Mouse (Mus musculus) neural tube, embryonic 11.5 days (tissue): ENCODE results near the gene Kcnh1. TPM values are rescaled to one million over a fixed set of nuclear protein-coding genes. Genes with fewer than 3 reads are reported as not detected.
A peak's percentile ranks its signal among the peaks of the same experiment; 100 is the strongest.

Source experiments
- ATAC-seq: fragments of 200-750 bp; cut with Nextera tagmentation; 2 replicates; pipeline ENCODE4 v1.8.0; 2017; ENCODE audit warnings: moderate number of reproducible peaks, mild to moderate bottlenecking, moderate TSS enrichment, moderate library complexity; ENCODE audit not compliant: insufficient read depth, low FRiP score, low TSS enrichment
- DNase-seq: peaks from one replicate; pipeline ENCODE4 v3.0.0-alpha.2; 2015; ENCODE audit warnings: low spot score
- H3K27ac ChIP-seq: fragments of 300-500 bp; sonication (generic); 2 replicates; pipeline ENCODE4 v1.5.1; 2014; ENCODE audit warnings: low read depth, mild to moderate bottlenecking, low read length
- H3K27me3 ChIP-seq: fragments of 300-500 bp; sonication (generic); 2 replicates; pipeline ENCODE4 v1.6.1; 2014; ENCODE audit warnings: mild to moderate bottlenecking, low read length, mixed read lengths; ENCODE audit not compliant: control insufficient read depth, insufficient read depth
- H3K36me3 ChIP-seq: fragments of 300-500 bp; sonication (generic); 2 replicates; pipeline ENCODE4 v1.6.1; 2014; ENCODE audit warnings: mild to moderate bottlenecking, low read length, moderate library complexity, mixed read lengths; ENCODE audit not compliant: control insufficient read depth, insufficient read depth
- H3K4me1 ChIP-seq: fragments of 300-500 bp; sonication (generic); 2 replicates; pipeline ENCODE4 v1.6.1; 2014; ENCODE audit warnings: low read length, mixed read lengths; ENCODE audit not compliant: control insufficient read depth, insufficient read depth
- H3K4me2 ChIP-seq: fragments of 300-500 bp; sonication (generic); 2 replicates; pipeline ENCODE4 v1.6.1; 2014; ENCODE audit warnings: low read depth, mild to moderate bottlenecking, moderate library complexity
- H3K4me3 ChIP-seq: fragments of 300-500 bp; sonication (generic); 2 replicates; pipeline ENCODE4 v1.5.1; 2014; ENCODE audit warnings: low read depth, low read length
- H3K9ac ChIP-seq: fragments of 300-500 bp; sonication (generic); 2 replicates; pipeline ENCODE4 v1.6.1; 2014; ENCODE audit warnings: mild to moderate bottlenecking, low read length
- H3K9me3 ChIP-seq: fragments of 300-500 bp; sonication (generic); 2 replicates; pipeline ENCODE4 v1.6.1; 2016; ENCODE audit warnings: low read length; ENCODE audit not compliant: control insufficient read depth
- WGBS: fragments of 180-500 bp; shearing (Covaris S2); extraction: QIAGEN DNeasy Blood & Tissue Kit; methylation state at CpG from one replicate; pipeline ENCODE4 v1.1.7; 2014; 5-methylcytosine and 5-hydroxymethylcytosine counted together
- polyA plus RNA-seq: library from polyadenylated mRNA; unstranded; fragments of >200 nt; fragmentation: Nextera tagmentation; extraction: Ambion mirVana; gene quantifications from 2 replicates; pipeline ENCODE4 v1.2.1, GENCODE M21; 2014

The Kcnh1 gene
- polyA plus RNA-seq, 1 experiment from 2014 or later = 1.0 TPM

DNA sequence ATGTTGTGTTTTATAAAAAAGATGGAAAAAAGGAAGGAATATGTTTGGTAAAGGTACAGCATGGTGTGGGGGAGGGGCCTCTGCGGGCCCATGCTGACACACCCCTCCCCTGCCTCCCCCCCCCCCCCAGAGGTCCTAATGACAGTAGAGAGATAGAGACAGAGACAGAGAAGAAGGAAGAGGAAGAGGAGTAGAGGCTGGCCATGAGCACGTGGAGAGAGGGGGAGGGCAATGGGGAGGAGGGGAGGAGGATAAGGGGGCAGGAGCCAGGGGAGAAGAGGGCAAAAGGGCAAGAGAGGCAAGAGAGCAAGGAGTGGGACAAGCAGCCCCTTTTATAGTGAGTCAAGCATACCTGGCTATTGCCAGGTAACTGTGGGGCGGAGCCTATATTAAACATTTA lies 123.5 kb downstream of the Kcnh1 start:
- no peaks in the 10 kb centered on the region for H3K9me3 ChIP-seq
- no peaks in the 10 kb centered on the region for H3K36me3 ChIP-seq
- H3K4me1 ChIP-seq = peaks cover 8% of the 10 kb centered on the region; the same call in 1 of the 2 replicates
- H3K4me2 ChIP-seq = no peak overlapping the region
- H3K27me3 ChIP-seq = no peaks in the 10 kb centered on the region
- 55% methylated on average over 3 of the region's 3 CpGs for WGBS
- H3K4me3 ChIP-seq = no peak overlapping the region
- H3K9ac ChIP-seq = no peak overlapping the region
- DNase-seq (no peak), ATAC-seq (peak; percentile 27; the same call in 1 of the 2 replicates)
- H3K27ac ChIP-seq = no peak overlapping the region

DNA sequence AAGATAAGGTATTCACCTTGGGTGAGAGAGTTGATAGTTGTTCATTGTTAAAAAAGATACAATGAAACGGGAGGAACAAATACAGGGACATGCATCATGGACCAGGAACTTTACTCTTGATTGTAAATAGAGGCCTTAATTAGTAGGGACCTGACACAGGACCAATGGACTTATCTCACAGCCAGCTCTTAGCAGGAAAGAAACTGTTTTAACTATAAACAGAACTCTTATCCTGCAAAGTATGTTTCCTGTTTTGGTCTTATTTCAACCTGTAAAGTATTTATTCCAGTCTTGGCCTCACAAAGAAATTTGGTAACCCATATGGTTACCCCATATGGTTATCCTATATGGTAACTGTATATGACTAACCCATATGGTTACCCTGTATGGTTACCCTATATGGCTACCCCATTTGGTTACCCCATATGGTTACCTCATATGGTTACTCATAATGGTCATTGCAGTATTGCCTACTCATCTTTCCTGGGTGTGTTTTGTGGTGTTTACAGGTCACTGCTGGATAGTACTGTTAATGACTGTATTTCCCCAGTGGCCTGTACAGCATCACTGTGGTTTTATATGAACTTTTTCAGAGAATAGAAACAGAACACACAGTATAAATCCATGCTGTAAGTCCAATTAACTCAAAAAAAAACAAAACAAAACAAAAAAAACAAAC lies 125.0 kb downstream of the Kcnh1 start:
- H3K4me1 ChIP-seq = peaks cover 8% of the 10 kb centered on the region; the same call in 1 of the 2 replicates
- no peak overlapping the region for H3K4me2 ChIP-seq
- H3K36me3 ChIP-seq = no peaks in the 10 kb centered on the region
- 62% methylated on average over 1 of the region's 1 CpGs for WGBS
- no peak for DNase-seq
- H3K4me3 ChIP-seq = no peak overlapping the region
- H3K27ac ChIP-seq = no peak overlapping the region
- no peaks in the 10 kb centered on the region for H3K27me3 ChIP-seq
- no peaks in the 10 kb centered on the region for H3K9me3 ChIP-seq
- H3K9ac ChIP-seq = no peak overlapping the region
- no peak for ATAC-seq

DNA sequence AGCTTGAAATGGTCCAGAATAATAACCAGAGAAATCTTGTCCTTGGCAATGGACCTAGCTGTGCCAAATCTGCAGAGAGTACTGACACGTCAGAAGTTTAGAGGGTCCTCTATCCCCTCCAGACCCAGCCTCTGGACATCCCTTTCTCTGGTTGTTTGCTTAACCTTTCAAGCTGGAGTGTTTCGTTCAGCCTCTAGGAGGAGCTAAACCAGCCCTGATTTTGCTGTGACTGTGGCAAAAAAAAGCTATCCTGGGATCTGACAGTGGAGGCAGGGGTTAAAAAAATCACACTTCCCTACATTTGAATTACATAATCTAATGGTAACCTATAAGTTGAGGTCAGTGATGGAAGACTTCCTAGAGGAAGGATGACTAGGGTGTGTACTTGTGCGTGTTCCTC lies 133.6 kb downstream of the Kcnh1 start:
- Histone ChIP-seq H3K4me1 (no peaks in the 10 kb centered on the region), H3K4me2 (no peak overlapping the region), H3K27ac (no peak overlapping the region), H3K27me3 (no peaks in the 10 kb centered on the region), H3K4me3 (no peak overlapping the region), H3K9ac (no peak overlapping the region), H3K9me3 (no peaks in the 10 kb centered on the region), H3K36me3 (no peaks in the 10 kb centered on the region)
- WGBS = 62% methylated on average over 3 of the region's 3 CpGs
- ATAC-seq (no peak), DNase-seq (no peak)

DNA sequence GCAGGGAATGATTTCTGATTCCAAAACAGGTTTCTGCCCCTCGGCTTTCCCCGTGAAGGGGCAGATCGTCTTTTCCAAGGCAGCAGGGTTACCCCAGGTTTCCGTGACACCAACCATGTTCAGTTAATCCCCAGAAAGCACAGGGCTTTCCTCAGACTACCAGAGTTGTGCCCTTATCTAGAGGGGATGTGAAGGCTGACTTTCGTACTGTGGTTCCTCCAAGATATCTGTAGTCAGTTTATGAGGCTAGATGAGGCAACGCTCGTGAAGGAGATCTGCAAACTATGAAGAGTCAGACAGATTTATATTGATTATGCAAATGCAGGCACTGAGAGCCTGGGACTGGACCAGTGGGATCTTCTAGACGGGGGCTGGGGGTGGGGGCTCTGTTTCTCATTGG lies 136.5 kb downstream of the Kcnh1 start:
- H3K36me3 ChIP-seq = no peaks in the 10 kb centered on the region
- 93% methylated on average over 8 of the region's 8 CpGs for WGBS
- DNase-seq (peak; percentile 5), ATAC-seq (no peak)
- H3K4me1 ChIP-seq = no peaks in the 10 kb centered on the region
- no peak overlapping the region for H3K4me2 ChIP-seq
- no peaks in the 10 kb centered on the region for H3K27me3 ChIP-seq
- no peaks in the 10 kb centered on the region for H3K9me3 ChIP-seq
- no peak overlapping the region for H3K27ac ChIP-seq
- no peak overlapping the region for H3K4me3 ChIP-seq
- H3K9ac ChIP-seq = no peak overlapping the region

DNA sequence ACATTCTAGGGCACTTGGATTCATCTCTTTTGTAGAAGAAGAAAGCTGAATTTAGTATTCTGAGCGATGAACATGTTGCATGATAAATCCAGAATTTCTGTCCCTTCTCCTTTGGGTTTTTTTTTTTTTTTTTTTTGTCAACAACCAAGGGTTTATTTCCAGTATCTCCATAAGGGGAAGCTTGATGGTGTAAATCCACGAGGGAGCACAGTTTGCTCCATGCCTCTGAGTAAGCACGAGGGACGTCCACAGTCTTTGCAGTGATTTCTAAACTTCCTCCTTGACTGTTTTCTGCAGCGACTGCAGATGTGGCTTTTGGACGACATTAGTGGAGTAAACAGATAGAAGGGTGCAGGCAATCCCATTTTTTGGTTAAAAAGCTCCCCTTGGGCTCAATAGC lies 140.6 kb downstream of the Kcnh1 start:
- Histone ChIP-seq H3K36me3 (no peaks in the 10 kb centered on the region), H3K9me3 (no peaks in the 10 kb centered on the region), H3K27ac (no peak overlapping the region), H3K4me3 (no peak overlapping the region), H3K4me1 (no peaks in the 10 kb centered on the region), H3K9ac (no peak overlapping the region), H3K27me3 (no peaks in the 10 kb centered on the region), H3K4me2 (no peak overlapping the region)
- WGBS = 86% methylated on average over 6 of the region's 6 CpGs
- ATAC-seq = no peak
- no peak for DNase-seq

DNA sequence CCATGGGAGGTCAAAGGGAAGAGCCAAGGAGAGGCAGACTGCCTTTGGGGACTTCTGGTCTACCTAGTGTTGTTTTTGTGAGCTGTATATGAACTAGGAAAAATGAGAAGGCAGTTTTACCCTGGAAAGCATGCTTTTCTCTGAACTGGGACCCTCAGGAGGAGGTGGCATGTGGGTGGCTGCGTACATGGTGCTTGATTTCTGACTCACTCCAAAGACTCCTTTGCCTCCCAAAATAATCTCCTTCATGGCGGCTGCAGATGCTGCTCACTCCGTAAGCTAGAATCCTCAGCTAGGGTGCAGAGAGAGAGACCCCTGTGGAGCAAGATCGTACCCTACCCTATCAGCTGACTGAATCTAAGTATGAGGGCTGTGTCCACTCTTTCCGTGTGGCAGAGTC lies 145.5 kb downstream of the Kcnh1 start:
- ATAC-seq (no peak), DNase-seq (no peak)
- Histone ChIP-seq H3K36me3 (no peaks in the 10 kb centered on the region), H3K9ac (no peak overlapping the region), H3K27me3 (no peaks in the 10 kb centered on the region), H3K4me3 (no peak overlapping the region), H3K27ac (no peak overlapping the region), H3K9me3 (no peaks in the 10 kb centered on the region), H3K4me2 (no peak overlapping the region), H3K4me1 (no peaks in the 10 kb centered on the region)
- WGBS = 92% methylated on average over 5 of the region's 5 CpGs

DNA sequence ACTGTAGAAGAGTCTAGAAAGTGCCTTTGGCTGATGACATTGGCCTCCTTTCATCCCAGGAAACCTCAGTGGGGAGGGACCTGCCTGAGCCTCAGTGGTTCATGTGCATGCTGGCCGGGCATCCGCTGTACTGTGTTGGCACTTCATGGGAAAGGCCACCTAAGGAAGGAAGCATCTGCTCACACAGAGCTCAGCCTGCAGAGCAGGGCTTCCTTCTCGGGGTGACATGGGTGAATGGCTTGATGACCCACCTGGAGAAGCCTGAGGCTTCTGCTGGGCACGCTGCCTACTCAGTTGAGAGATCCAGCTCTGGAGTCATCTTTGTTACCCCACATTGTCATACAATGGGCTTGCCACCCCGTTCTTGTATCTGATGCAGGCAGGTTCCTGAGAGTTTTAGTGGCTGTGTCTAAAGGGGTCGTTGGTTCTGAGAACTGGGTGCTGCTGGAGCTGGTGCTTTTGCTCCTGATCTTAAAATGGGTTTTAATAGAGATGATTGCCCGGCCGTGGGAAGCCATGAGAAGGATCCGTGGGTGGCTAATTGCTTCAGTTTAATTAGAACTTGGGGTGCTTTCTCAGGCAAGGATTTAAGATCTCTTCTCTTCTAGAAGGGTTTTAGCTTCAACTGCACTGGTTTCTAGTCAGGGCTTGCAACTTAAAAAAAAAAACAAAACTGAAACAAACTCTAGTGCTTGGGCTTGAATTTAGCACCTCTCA lies 148.9 kb downstream of the Kcnh1 start:
- H3K4me2 ChIP-seq = no peak overlapping the region
- DNase-seq = no peak
- no peaks in the 10 kb centered on the region for H3K36me3 ChIP-seq
- no peaks in the 10 kb centered on the region for H3K9me3 ChIP-seq
- 75% methylated on average over 9 of the region's 9 CpGs for WGBS
- no peaks in the 10 kb centered on the region for H3K27me3 ChIP-seq
- no peak for ATAC-seq
- no peaks in the 10 kb centered on the region for H3K4me1 ChIP-seq
- no peak overlapping the region for H3K9ac ChIP-seq
- H3K4me3 ChIP-seq = no peak overlapping the region
- no peak overlapping the region for H3K27ac ChIP-seq

DNA sequence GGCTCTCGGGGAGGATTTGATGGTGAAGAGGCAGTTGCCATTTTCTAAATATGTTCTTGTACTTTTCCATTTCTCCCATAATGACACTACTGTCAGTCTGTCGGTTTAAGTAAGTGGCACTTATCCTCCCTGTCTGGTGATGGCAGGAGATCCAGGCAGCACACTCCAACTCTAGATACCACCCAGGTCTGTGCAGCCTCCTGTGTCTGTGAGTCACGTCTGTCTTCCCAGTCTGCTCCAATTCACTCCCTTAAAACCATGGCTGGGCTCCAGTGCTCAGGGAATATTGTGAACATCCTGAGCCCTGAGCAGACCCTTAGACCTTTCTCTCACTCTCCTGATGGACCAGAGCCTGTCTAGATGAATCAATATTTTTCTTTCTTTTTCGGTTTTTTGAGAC lies 151.2 kb downstream of the Kcnh1 start:
- H3K27ac ChIP-seq = no peak overlapping the region
- H3K27me3 ChIP-seq = no peaks in the 10 kb centered on the region
- ATAC-seq = no peak
- H3K4me2 ChIP-seq = no peak overlapping the region
- no peaks in the 10 kb centered on the region for H3K36me3 ChIP-seq
- no peaks in the 10 kb centered on the region for H3K9me3 ChIP-seq
- no peak overlapping the region for H3K4me3 ChIP-seq
- WGBS = 78% methylated on average over 4 of the region's 4 CpGs
- H3K4me1 ChIP-seq = no peaks in the 10 kb centered on the region
- no peak overlapping the region for H3K9ac ChIP-seq
- no peak for DNase-seq

DNA sequence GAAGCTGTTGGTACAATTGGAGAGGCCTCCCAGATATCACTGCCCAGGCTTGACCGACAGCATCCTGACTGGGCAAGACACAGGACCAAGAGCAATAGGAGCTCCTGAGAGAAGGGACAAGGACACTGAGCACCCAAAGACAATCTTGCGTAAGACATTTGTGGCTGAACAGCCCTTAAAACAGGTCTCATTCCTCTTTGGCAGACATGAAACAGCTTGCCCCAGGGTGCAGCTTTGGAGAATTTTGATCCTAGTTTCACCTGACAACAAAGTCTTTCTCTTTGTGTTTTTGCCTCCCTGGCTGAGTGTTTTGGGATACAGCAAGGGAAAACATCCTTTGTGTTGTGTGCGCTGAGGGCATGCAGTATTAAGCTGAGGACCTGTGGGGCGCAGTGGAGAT lies 153.4 kb downstream of the Kcnh1 start:
- no peak overlapping the region for H3K4me2 ChIP-seq
- no peak overlapping the region for H3K4me3 ChIP-seq
- DNase-seq = no peak
- no peak for ATAC-seq
- no peak overlapping the region for H3K27ac ChIP-seq
- H3K27me3 ChIP-seq = no peaks in the 10 kb centered on the region
- no peaks in the 10 kb centered on the region for H3K36me3 ChIP-seq
- 94% methylated on average over 4 of the region's 4 CpGs for WGBS
- H3K4me1 ChIP-seq = no peaks in the 10 kb centered on the region
- no peak overlapping the region for H3K9ac ChIP-seq
- no peaks in the 10 kb centered on the region for H3K9me3 ChIP-seq
